Mouse (Mus musculus) layer of hippocampus, adult 18-20 months (tissue): ENCODE measurements at regions not wholly inside any gene's neighbourhood (a gene's known extent, or its start where the extent isn't known, plus 50 kb on each side); places are given as distances from the start of the nearest gene placed in this dataset.
"Not testable (repeated sequence)": the region's sequence is repeated elsewhere in the genome, so short reads cannot be mapped to it uniquely, and the experiment has no call there.

Experiments
- DNase-seq, 2 experiments: peaks; one replicate each; pipeline ENCODE4 v3.0.0; 2022; ENCODE audit warnings: low spot score in 2 of 2

GRCm38 (mm10) chr14:59075845-59076745 lies 66.6 kb downstream of the 1700129C05Rik start:
- no peak for DNase-seq

- DNase-seq, result no peak
These were observed 70.2 kb downstream of the 1700129C05Rik start for GRCm38 (mm10) chr14:59072323-59073039.

- DNase-seq, result no peak
These were observed 72.6 kb downstream of the 1700129C05Rik start for GRCm38 (mm10) chr14:59070056-59070455.

GRCm38 (mm10) chr14:59066456-59067220 lies 76.1 kb downstream of the 1700129C05Rik start:
- DNase-seq, result peak; percentile 69 to 83

GRCm38 (mm10) chr14:59063221-59063620 lies 79.5 kb downstream of the 1700129C05Rik start:
- DNase-seq, result no peak

- DNase-seq, result no peak
These were observed 85.9 kb downstream of the 1700129C05Rik start for GRCm38 (mm10) chr14:59056832-59057231.

- no peak for DNase-seq
These were observed 87.4 kb downstream of the 1700129C05Rik start for GRCm38 (mm10) chr14:59055283-59055682.

- DNase-seq, result no peak
These were observed 90.3 kb downstream of the 1700129C05Rik start for GRCm38 (mm10) chr14:59052421-59052820.

GRCm38 (mm10) chr14:59051478-59051879 lies 91.2 kb downstream of the 1700129C05Rik start:
- DNase-seq, result no peak

GRCm38 (mm10) chr14:59045687-59046086 lies 97.0 kb downstream of the 1700129C05Rik start:
- no peak for DNase-seq

- no peak for DNase-seq
These were observed 97.5 kb downstream of the 1700129C05Rik start for GRCm38 (mm10) chr14:59045235-59045634.

- no peak for DNase-seq
These were observed 100.5 kb downstream of the 1700129C05Rik start for GRCm38 (mm10) chr14:59042152-59042551.

GRCm38 (mm10) chr14:59025757-59026156 lies 116.9 kb downstream of the 1700129C05Rik start:
- not testable (repeated sequence) for DNase-seq

GRCm38 (mm10) chr14:59009534-59009933 lies 133.2 kb downstream of the 1700129C05Rik start:
- DNase-seq, result no peak

GRCm38 (mm10) chr14:58999106-58999778 lies 143.5 kb downstream of the 1700129C05Rik start:
- DNase-seq, result no peak

GRCm38 (mm10) chr14:58994994-58995393 lies 147.7 kb downstream of the 1700129C05Rik start:
- DNase-seq, result no peak

GRCm38 (mm10) chr14:58989644-58990217 lies 153.0 kb downstream of the 1700129C05Rik start:
- DNase-seq, result no peak

- no peak for DNase-seq
These were observed 155.0 kb downstream of the 1700129C05Rik start for GRCm38 (mm10) chr14:58987688-58988087.

- DNase-seq, result peak in 1 of 2 experiments; percentile 3
These were observed 156.9 kb downstream of the 1700129C05Rik start for GRCm38 (mm10) chr14:58985838-58986237.

- no peak for DNase-seq
These were observed 165.9 kb downstream of the 1700129C05Rik start for GRCm38 (mm10) chr14:58976791-58977190.
